Mouse (Mus musculus) MEL (cell line): ENCODE results near the gene Igf1r. TPM values are rescaled to one million over a fixed set of nuclear protein-coding genes. Genes with fewer than 3 reads are reported as not detected.

Experiments used
- DNase-seq: peaks from one replicate; pipeline ENCODE4 v3.0.0; 2011; ENCODE audit warnings: low read depth, low spot score
- H3K27ac ChIP-seq: 2 replicates; pipeline ENCODE4 v1.5.1; 2012; ENCODE audit warnings: low read depth, mild to moderate bottlenecking, control low read depth, low read length, moderate library complexity; ENCODE audit not compliant: control insufficient read depth
- H3K27me3 ChIP-seq, 2 experiments: fragments of 150-350 bp in 1 of 2; sonication (generic) in 1 of 2; 2 replicates each; pipeline ENCODE4 v1.6.1; 2012; ENCODE audit warnings: low read length in 2 of 2, mild to moderate bottlenecking in 2 of 2, improper control_type of control experiment in 1 of 2, moderate library complexity in 1 of 2; ENCODE audit not compliant: insufficient read depth in 2 of 2, control insufficient read depth in 1 of 2
- H3K36me3 ChIP-seq, 2 experiments: 2 replicates each; pipeline ENCODE4 v1.6.1; 2012 to 2014; ENCODE audit warnings: low read length in 2 of 2, improper control_type of control experiment in 1 of 2, inconsistent platforms in 1 of 2, mild to moderate bottlenecking in 1 of 2; ENCODE audit not compliant: insufficient read depth in 2 of 2, control insufficient read depth in 1 of 2
- H3K4me1 ChIP-seq, 2 experiments: fragments of 150-350 bp in 1 of 2; sonication (generic) in 1 of 2; 2 replicates each; pipeline ENCODE4 v1.6.1; 2012; ENCODE audit warnings: low read length in 2 of 2, improper control_type of control experiment in 1 of 2, mild to moderate bottlenecking in 1 of 2; ENCODE audit not compliant: insufficient read depth in 2 of 2, control insufficient read depth in 1 of 2
- H3K4me3 ChIP-seq, 2 experiments: fragments of 150-350 bp in 1 of 2; sonication (generic) in 1 of 2; 2 replicates each; pipeline ENCODE4 v1.5.1; 2012; ENCODE audit warnings: low read depth in 2 of 2, low read length in 2 of 2, mild to moderate bottlenecking in 2 of 2, moderate library complexity in 2 of 2, control low read depth in 1 of 2, improper control_type of control experiment in 1 of 2; ENCODE audit not compliant: control insufficient read depth in 1 of 2, insufficient read depth in 1 of 2
- H3K79me2 ChIP-seq: 2 replicates; pipeline ENCODE4 v1.6.1; 2012; ENCODE audit warnings: mild to moderate bottlenecking, low read length, moderate library complexity; ENCODE audit not compliant: control insufficient read depth, poor library complexity, insufficient read depth
- H3K9ac ChIP-seq: 2 replicates; pipeline ENCODE4 v1.6.1; 2012; ENCODE audit warnings: low read depth, mild to moderate bottlenecking, control low read depth, low read length, moderate library complexity; ENCODE audit not compliant: control insufficient read depth, poor library complexity, severe bottlenecking
- H3K9me3 ChIP-seq: fragments of 150-350 bp; sonication (generic); replicated peaks from 2 replicates; pipeline ENCODE4 v1.6.1; 2012; ENCODE audit warnings: mild to moderate bottlenecking, low read length, improper control_type of control experiment, moderate library complexity; ENCODE audit not compliant: insufficient read depth
- BHLHE40 ChIP-seq: IDR thresholded peaks from 2 replicates; pipeline ENCODE4 v1.6.1; 2012; ENCODE audit warnings: low read depth, mild to moderate bottlenecking, inconsistent platforms, low read length, improper control_type of control experiment, borderline replicate concordance
- CHD1 ChIP-seq: IDR thresholded peaks from 2 replicates; pipeline ENCODE4 v1.6.1; 2012; ENCODE audit warnings: low read depth, mild to moderate bottlenecking, inconsistent platforms, low read length, improper control_type of control experiment
- CHD2 ChIP-seq: IDR thresholded peaks from 2 replicates; pipeline ENCODE4 v1.6.1; 2011; ENCODE audit warnings: low read length, improper control_type of control experiment
- E2F4 ChIP-seq: IDR thresholded peaks from 2 replicates; pipeline ENCODE4 v1.6.1; 2011; ENCODE audit warnings: low read depth, low read length, improper control_type of control experiment, borderline replicate concordance
- ELF1 ChIP-seq: IDR thresholded peaks from 2 replicates; pipeline ENCODE4 v1.6.1; 2014; ENCODE audit warnings: low read depth, mild to moderate bottlenecking, inconsistent platforms, low read length, improper control_type of control experiment, moderate library complexity
- EP300 ChIP-seq, 2 experiments: IDR thresholded peaks; 2 replicates each; pipeline ENCODE4 v1.6.1; 2011; ENCODE audit warnings: improper control_type of control experiment in 2 of 2, low read length in 2 of 2, low read depth in 1 of 2, mild to moderate bottlenecking in 1 of 2
- ETS1 ChIP-seq: IDR thresholded peaks from 2 replicates; pipeline ENCODE4 v1.6.1; 2012; ENCODE audit warnings: low read depth, mild to moderate bottlenecking, inconsistent platforms, low read length, improper control_type of control experiment, moderate library complexity
- JUND ChIP-seq: IDR thresholded peaks from 2 replicates; pipeline ENCODE4 v1.6.1; 2011; ENCODE audit warnings: low read depth, mild to moderate bottlenecking, improper control_type of control experiment, low read length
- KAT2A ChIP-seq: conservative IDR thresholded peaks from 2 replicates; pipeline ENCODE4 v1.6.1; 2012; ENCODE audit warnings: low read depth, low read length, improper control_type of control experiment, inconsistent platforms
- MAX ChIP-seq: IDR thresholded peaks from 2 replicates; pipeline ENCODE4 v1.6.1; 2011; ENCODE audit warnings: low read length, improper control_type of control experiment
- MAZ ChIP-seq: IDR thresholded peaks from 2 replicates; pipeline ENCODE4 v1.6.1; 2012; ENCODE audit warnings: low read depth, mild to moderate bottlenecking, inconsistent platforms, low read length, improper control_type of control experiment
- MEF2A ChIP-seq: IDR thresholded peaks from 2 replicates; pipeline ENCODE4 v1.6.1; 2014; ENCODE audit warnings: low read depth, mild to moderate bottlenecking, inconsistent platforms, low read length, improper control_type of control experiment; ENCODE audit not compliant: poor library complexity, insufficient replicate concordance, severe bottlenecking; ENCODE audit errors: extremely low read depth
- MYB ChIP-seq: IDR thresholded peaks from 2 replicates; pipeline ENCODE4 v1.6.1; 2011; ENCODE audit warnings: mild to moderate bottlenecking, low read depth, low read length, improper control_type of control experiment
- RAD21 ChIP-seq: IDR thresholded peaks from 2 replicates; pipeline ENCODE4 v1.6.1; 2011; ENCODE audit warnings: mild to moderate bottlenecking, low read depth, low read length, improper control_type of control experiment
- RCOR1 ChIP-seq: IDR thresholded peaks from 2 replicates; pipeline ENCODE4 v1.6.1; 2012; ENCODE audit warnings: low read depth, mild to moderate bottlenecking, inconsistent platforms, low read length, improper control_type of control experiment
- SIN3A ChIP-seq: IDR thresholded peaks from 2 replicates; pipeline ENCODE4 v1.6.1; 2012; ENCODE audit warnings: low read length, improper control_type of control experiment, inconsistent platforms
- SMC3 ChIP-seq: IDR thresholded peaks from 2 replicates; pipeline ENCODE4 v1.6.1; 2011; ENCODE audit warnings: low read depth, low read length, improper control_type of control experiment
- TBP ChIP-seq: IDR thresholded peaks from 2 replicates; pipeline ENCODE4 v1.8.0; 2011; ENCODE audit warnings: low read depth, low read length, improper control_type of control experiment
- TCF12 ChIP-seq: IDR thresholded peaks from 2 replicates; pipeline ENCODE4 v1.6.1; 2014; ENCODE audit warnings: low read depth, mild to moderate bottlenecking, inconsistent platforms, low read length, improper control_type of control experiment, moderate library complexity
- USF1 ChIP-seq: IDR thresholded peaks from 2 replicates; pipeline ENCODE4 v1.6.1; 2014; ENCODE audit warnings: low read depth, mild to moderate bottlenecking, inconsistent platforms, low read length, improper control_type of control experiment, moderate library complexity
- USF2 ChIP-seq, 2 experiments: IDR thresholded peaks; 2 replicates each; pipeline ENCODE4 v1.6.1; 2011 to 2012; ENCODE audit warnings: improper control_type of control experiment in 2 of 2, low read length in 2 of 2, borderline replicate concordance in 1 of 2, inconsistent platforms in 1 of 2, low read depth in 1 of 2, mild to moderate bottlenecking in 1 of 2; ENCODE audit not compliant: insufficient read depth in 1 of 2
- ZKSCAN1 ChIP-seq: IDR thresholded peaks from 2 replicates; pipeline ENCODE4 v1.6.1; 2012; ENCODE audit warnings: low read depth, mild to moderate bottlenecking, inconsistent platforms, low read length, improper control_type of control experiment, moderate library complexity
- ZNF384 ChIP-seq: IDR thresholded peaks from 2 replicates; pipeline ENCODE4 v1.6.1; 2012; ENCODE audit warnings: low read depth, mild to moderate bottlenecking, inconsistent platforms, low read length, improper control_type of control experiment
- polyA plus RNA-seq, 2 experiments: library from polyadenylated mRNA; stranded (reverse) in 1 of 2; unstranded in 1 of 2; fragments of >175 nt in 1 of 2; fragments of >200 nt in 1 of 2; gene quantifications; 2 replicates each; pipeline versions ENCODE4 v1.2.1 to v1.2.4; 2012; ENCODE audit warnings: low replicate concordance in 2 of 2, low read depth in 1 of 2; ENCODE audit not compliant: insufficient read length in 2 of 2, insufficient read depth in 1 of 2, missing spikeins in 1 of 2
- total RNA-seq: library from RNA; depleted of rRNA; stranded (reverse); fragments of 300-350 nt; gene quantifications from 2 replicates; pipeline ENCODE4 v1.2.3, GENCODE M21; 2012

Igf1r gene
- total and polyA plus RNA-seq, 3 experiments, result 11.8 to 11.9 TPM; not detected in 1

DNA sequence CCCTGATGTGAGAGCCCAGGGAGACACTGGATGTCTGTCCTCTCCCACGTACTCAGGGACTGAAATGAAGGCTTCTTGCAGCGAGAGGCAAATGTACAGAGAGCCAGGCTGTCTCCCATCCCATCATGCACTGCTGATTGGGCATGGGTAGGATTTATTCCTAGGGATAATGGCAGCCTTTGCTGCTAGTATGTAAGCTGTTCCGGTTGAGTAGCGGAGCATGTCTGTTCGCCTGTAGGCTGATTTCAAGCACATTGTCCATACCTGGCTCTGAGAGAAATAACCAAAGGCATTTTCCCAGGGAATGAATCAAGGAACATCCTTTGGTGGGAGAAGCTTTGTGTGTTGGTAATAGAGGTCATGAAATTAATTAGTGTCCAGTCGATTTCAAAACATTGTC, 230.1 kb downstream of the Igf1r start:
- H3K9ac ChIP-seq, result no peak overlapping the region

DNA sequence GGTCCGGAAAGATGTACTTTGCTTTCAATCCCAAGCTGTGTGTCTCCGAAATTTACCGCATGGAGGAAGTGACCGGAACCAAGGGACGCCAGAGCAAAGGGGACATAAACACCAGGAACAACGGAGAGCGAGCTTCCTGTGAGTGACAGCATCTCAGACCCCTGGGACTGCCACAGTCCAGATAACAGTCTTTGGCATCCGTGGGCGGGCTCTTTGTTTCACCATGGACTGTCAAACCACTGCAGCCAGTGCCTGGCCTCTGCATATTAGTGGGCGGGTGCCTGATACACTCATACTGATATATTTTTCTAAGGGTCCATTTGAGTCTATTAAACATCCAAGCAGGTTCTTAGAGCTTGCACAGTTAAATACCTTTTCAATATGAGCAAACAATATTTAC, 230.8 kb downstream of the Igf1r start:
- no peak for TF ChIP-seq MYB
- no peak for TF ChIP-seq USF1
- TF ChIP-seq JUND, result no peak
- no peak for TF ChIP-seq MEF2A
- no peak for TF ChIP-seq KAT2A
- TF ChIP-seq BHLHE40, result no peak
- TF ChIP-seq ZNF384, result no peak
- no peak for TF ChIP-seq EP300 (IDR thresholded peaks at IDR 0.05; ENCODE audit: low read depth in 1 of 2, low read length in 2 of 2)
- TF ChIP-seq CHD1, result no peak
- TF ChIP-seq RAD21, result no peak
- no peak for TF ChIP-seq ZKSCAN1
- TF ChIP-seq MAX, result no peak
- TF ChIP-seq USF2 (IDR thresholded peaks at IDR 0.05; ENCODE audit: borderline replicate concordance in 1 of 2, insufficient read depth in 1 of 2, low read depth in 1 of 2, low read length in 2 of 2), result no peak
- TF ChIP-seq TCF12, result no peak
- H3K79me2 ChIP-seq, result no peaks in the 10 kb centered on the region
- H3K27ac ChIP-seq, result no peak overlapping the region
- H3K36me3 ChIP-seq, result peaks cover 0 to 5% of the 10 kb centered on the region in 2 experiments; a peak in 3 of 4 replicates
- no peaks in the 10 kb centered on the region for H3K9me3 ChIP-seq
- no peak overlapping the region for H3K4me3 ChIP-seq
- DNase-seq, result no peak
- H3K27me3 ChIP-seq, result no peaks in the 10 kb centered on the region
- H3K4me1 ChIP-seq, result peaks cover 2 to 12% of the 10 kb centered on the region in 2 experiments
- no peak overlapping the region for H3K9ac ChIP-seq

More for the DNA sequence above, 230.1 kb downstream of the Igf1r start:
- Histone ChIP-seq H3K79me2 (no peaks in the 10 kb centered on the region), H3K9me3 (no peaks in the 10 kb centered on the region), H3K4me1 (peaks cover 0 to 8% of the 10 kb centered on the region in 2 experiments; a peak in 2 of 4 replicates), H3K27me3 (no peaks in the 10 kb centered on the region), H3K27ac (no peak overlapping the region), H3K36me3 (peaks cover 0 to 2% of the 10 kb centered on the region in 2 experiments; a peak in 3 of 4 replicates), H3K4me3 (no peak overlapping the region)
- no peak for DNase-seq
- TF ChIP-seq TBP, result no peak
- TF ChIP-seq CHD2, result no peak
- TF ChIP-seq ZNF384, result no peak
- TF ChIP-seq MAZ, result no peak
- TF ChIP-seq RCOR1, result no peak
- no peak for TF ChIP-seq E2F4
- TF ChIP-seq USF2 (IDR thresholded peaks at IDR 0.05; ENCODE audit: borderline replicate concordance in 1 of 2, insufficient read depth in 1 of 2, low read depth in 1 of 2, low read length in 2 of 2), result no peak
- no peak for TF ChIP-seq TCF12
- TF ChIP-seq SMC3, result no peak
- TF ChIP-seq SIN3A, result no peak
- TF ChIP-seq CHD1, result no peak
- TF ChIP-seq ELF1, result no peak
- TF ChIP-seq ETS1, result no peak
- TF ChIP-seq, all 39 proteins: peak for 0
